Mouse (Mus musculus) testis, adult 2 months (tissue): Measurements from ENCODE around the gene Rgs3.

Experiments
- CTCF ChIP-seq: fragments of 200-500 bp; IDR thresholded peaks from 2 replicates; pipeline ENCODE4 v1.5.1; 2012; ENCODE audit warnings: low read depth, mild to moderate bottlenecking, inconsistent platforms, low read length, moderate library complexity; ENCODE audit not compliant: control insufficient read depth, insufficient read depth, insufficient replicate concordance
- POLR2A ChIP-seq: fragments of 200-500 bp; IDR thresholded peaks from 2 replicates; pipeline ENCODE4 v1.6.1; 2012; ENCODE audit warnings: low read depth, mild to moderate bottlenecking, inconsistent platforms, low read length, moderate library complexity; ENCODE audit not compliant: control insufficient read depth

DNA sequence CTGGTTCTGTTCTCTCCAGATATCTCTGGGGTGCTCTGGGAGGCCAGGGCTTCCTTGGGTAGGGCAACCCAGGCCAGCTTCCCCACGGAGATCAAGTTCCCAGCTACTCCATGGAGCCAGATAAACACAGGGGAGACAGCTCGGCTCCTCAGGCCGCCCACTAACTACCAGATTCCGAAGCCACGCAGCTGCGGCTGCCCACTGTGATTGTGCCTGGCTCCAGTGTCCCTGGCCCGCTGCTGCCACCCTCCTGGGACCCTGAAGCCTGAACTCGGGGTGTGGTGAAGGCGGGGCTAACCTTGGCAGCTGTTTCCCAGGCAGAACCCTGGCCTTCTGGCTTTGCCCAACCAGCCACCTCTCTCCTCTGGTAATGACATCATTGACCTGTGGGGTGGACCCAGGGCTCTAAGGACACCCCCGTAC is 184.9 kb downstream of the Rgs3 start:
- no peak for TF ChIP-seq CTCF
- no peak for TF ChIP-seq POLR2A
